Mouse (Mus musculus): Measurements from ENCODE around the gene Phldb2. TPM values are rescaled to one million over a fixed set of nuclear protein-coding genes. Genes with fewer than 3 reads are reported as not detected.

Phldb2 gene
- polyA plus RNA-seq, 1 experiment from 2014 or later = 9.8 TPM

DNA sequence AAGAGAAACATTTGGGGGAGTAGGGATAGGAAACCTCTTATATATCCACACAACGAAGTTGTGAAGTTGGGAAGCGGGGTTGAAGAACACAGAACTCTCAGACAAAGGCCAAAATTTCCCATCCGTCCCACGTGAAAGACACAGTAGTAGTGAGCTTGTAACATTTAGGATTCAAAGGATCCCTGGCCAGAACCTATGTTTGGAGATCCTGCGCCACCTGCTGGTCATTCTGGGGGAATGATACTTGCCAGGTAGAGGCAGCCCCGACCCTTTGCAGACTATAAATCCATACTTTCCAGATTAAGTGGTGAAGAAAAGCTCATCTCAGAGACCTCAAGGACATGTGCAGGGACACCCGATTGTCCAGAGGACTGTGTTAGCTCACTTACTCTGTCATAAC lies 14.1 kb upstream of the Phldb2 start:
- ATAC-seq = peak; percentile 78

DNA sequence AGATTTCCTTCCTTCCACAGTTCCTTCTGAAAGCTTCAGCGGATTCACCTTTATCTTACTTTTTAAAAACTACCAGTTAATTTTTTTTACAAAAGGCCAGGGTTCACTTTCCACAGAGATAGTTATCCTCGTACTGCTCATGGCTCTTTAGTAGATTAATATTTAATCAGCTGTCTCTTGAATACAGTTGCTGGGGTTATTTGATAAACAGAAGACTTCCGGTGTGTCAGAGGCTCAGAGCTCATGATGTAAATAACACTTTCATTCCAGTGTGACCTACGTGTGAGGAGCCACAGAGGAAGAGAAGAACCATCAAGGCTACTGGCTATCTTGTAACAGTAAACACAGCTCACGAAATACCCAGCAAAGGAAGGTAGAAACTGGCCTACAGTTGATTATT lies 13.2 kb upstream of the Phldb2 start:
- no peak overlapping the region for H3K4me3 ChIP-seq (ENCODE audit: low read depth, low read length)
- H3K9me3 ChIP-seq (ENCODE audit: low read length) = no peaks in the 10 kb centered on the region
- no peak overlapping the region for H3K9ac ChIP-seq (replicated peaks)
- H3K36me3 ChIP-seq (replicated peaks; ENCODE audit: insufficient read depth, low read length) = peaks cover 3% of the 10 kb centered on the region; the same call in 1 of the 2 replicates
- peak overlapping the region; percentile 60 for H3K27ac ChIP-seq (ENCODE audit: low read depth)
- H3K4me1 ChIP-seq (ENCODE audit: insufficient read depth) = 0 out of 2 replicates have a peak, but pooled peaks cover 5% of the 10 kb centered on the region
- no peaks in the 10 kb centered on the region for H3K27me3 ChIP-seq (ENCODE audit: insufficient read depth, low read length)
- peak; percentile 11; the same call in 1 of the 2 replicates for TF ChIP-seq EP300 (IDR thresholded peaks at IDR 0.05; ENCODE audit: low read depth)
- TF ChIP-seq CTCF (IDR thresholded peaks at IDR 0.05; ENCODE audit: low read depth) = no peak
- no peak for ATAC-seq
- DNase-seq = no peak
- 0 out of 2 replicates have a peak overlapping the region, but pooled peaks have one; percentile 9 for H3K4me2 ChIP-seq (ENCODE audit: low read depth, low read length)
- WGBS (ENCODE audit: insufficient replicate concordance) = 42% methylated on average over 5 of the region's 5 CpGs

More for the DNA sequence above, 14.1 kb upstream of the Phldb2 start:
- H3K4me3 ChIP-seq (ENCODE audit: low read depth, low read length) = no peak overlapping the region
- TF ChIP-seq CTCF (IDR thresholded peaks at IDR 0.05; ENCODE audit: low read depth) (peak; percentile 87), EP300 (IDR thresholded peaks at IDR 0.05; ENCODE audit: low read depth) (no peak)
- H3K27ac ChIP-seq (ENCODE audit: low read depth) = peak overlapping the region; percentile 60
- 0 out of 2 replicates have a peak, but pooled peaks cover 3% of the 10 kb centered on the region for H3K4me1 ChIP-seq (ENCODE audit: insufficient read depth)
- no peaks in the 10 kb centered on the region for H3K9me3 ChIP-seq (ENCODE audit: low read length)
- no peak overlapping the region for H3K9ac ChIP-seq (replicated peaks)
- 0 out of 2 replicates have a peak overlapping the region, but pooled peaks have one; percentile 9 for H3K4me2 ChIP-seq (ENCODE audit: low read depth, low read length)
- no peaks in the 10 kb centered on the region for H3K27me3 ChIP-seq (ENCODE audit: insufficient read depth, low read length)
- peak; percentile 74 for DNase-seq
- H3K36me3 ChIP-seq (replicated peaks; ENCODE audit: insufficient read depth, low read length) = peaks cover 3% of the 10 kb centered on the region
- WGBS (ENCODE audit: insufficient replicate concordance) = 12% methylated on average over 7 of the region's 7 CpGs

DNA sequence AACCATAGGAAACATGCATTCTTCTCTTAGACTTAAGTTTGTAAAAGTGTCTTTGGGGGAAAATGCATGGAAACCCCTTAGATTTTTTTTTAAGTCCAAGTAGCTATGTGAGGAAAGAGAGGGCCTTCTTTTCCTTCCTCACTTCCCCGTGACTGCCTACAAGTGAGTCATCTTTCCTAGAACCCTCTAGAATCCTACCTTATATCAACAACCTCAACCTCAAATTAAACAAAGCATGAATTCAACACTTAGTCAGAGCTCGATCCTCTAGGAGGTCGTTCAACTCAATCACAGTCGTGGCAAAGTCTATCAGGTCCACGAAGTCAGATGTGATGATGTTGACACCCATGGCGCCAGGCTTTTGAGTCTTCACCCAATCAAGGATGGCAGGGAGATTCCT lies 11.4 kb upstream of the Phldb2 start:
- TF ChIP-seq CTCF (IDR thresholded peaks at IDR 0.05; ENCODE audit: low read depth) (no peak), EP300 (IDR thresholded peaks at IDR 0.05; ENCODE audit: low read depth) (no peak)
- 0 out of 2 replicates have a peak, but pooled peaks cover 5% of the 10 kb centered on the region for H3K4me1 ChIP-seq (ENCODE audit: insufficient read depth)
- H3K9ac ChIP-seq (replicated peaks) = no peak overlapping the region
- DNase-seq = no peak
- H3K4me2 ChIP-seq (ENCODE audit: low read depth, low read length) = no peak overlapping the region
- 70% methylated on average over 6 of the region's 6 CpGs for WGBS (ENCODE audit: insufficient replicate concordance)
- H3K27me3 ChIP-seq (ENCODE audit: insufficient read depth, low read length) = no peaks in the 10 kb centered on the region
- peaks cover 3% of the 10 kb centered on the region; the same call in 1 of the 2 replicates for H3K36me3 ChIP-seq (replicated peaks; ENCODE audit: insufficient read depth, low read length)
- ATAC-seq = no peak
- no peaks in the 10 kb centered on the region for H3K9me3 ChIP-seq (ENCODE audit: low read length)
- H3K4me3 ChIP-seq (ENCODE audit: low read depth, low read length) = no peak overlapping the region
- H3K27ac ChIP-seq (ENCODE audit: low read depth) = no peak overlapping the region

DNA sequence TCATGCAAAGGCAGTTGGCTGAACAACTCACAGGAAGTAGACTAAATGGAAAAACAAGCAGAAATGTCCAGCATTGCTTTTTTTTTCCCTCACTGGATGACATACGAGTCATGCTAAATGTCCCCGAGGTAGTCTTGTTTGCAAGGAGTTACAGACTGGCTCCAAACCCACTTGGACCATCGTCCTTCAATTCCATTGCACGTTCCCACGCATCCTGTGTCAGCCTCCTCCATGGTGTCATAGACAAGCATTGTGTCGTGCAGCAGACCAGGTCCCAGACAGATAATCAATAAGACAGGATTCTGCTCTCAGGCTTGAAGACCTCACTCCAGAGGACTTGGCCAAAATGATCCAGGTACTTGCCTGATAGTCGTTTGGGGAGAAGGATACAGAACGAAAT lies 10.4 kb upstream of the Phldb2 start:
- no peak for ATAC-seq
- 0 out of 2 replicates have a peak, but pooled peaks cover 5% of the 10 kb centered on the region for H3K4me1 ChIP-seq (ENCODE audit: insufficient read depth)
- no peak for TF ChIP-seq EP300 (IDR thresholded peaks at IDR 0.05; ENCODE audit: low read depth)
- TF ChIP-seq CTCF (IDR thresholded peaks at IDR 0.05; ENCODE audit: low read depth) = no peak
- H3K4me2 ChIP-seq (ENCODE audit: low read depth, low read length) = no peak overlapping the region
- no peak for DNase-seq
- 61% methylated on average over 8 of the region's 8 CpGs for WGBS (ENCODE audit: insufficient replicate concordance)
- H3K27me3 ChIP-seq (ENCODE audit: insufficient read depth, low read length) = no peaks in the 10 kb centered on the region
- no peak overlapping the region for H3K27ac ChIP-seq (ENCODE audit: low read depth)
- H3K36me3 ChIP-seq (replicated peaks; ENCODE audit: insufficient read depth, low read length) = peaks cover 3% of the 10 kb centered on the region; the same call in 1 of the 2 replicates
- no peak overlapping the region for H3K4me3 ChIP-seq (ENCODE audit: low read depth, low read length)
- no peak overlapping the region for H3K9ac ChIP-seq (replicated peaks)
- H3K9me3 ChIP-seq (ENCODE audit: low read length) = no peaks in the 10 kb centered on the region

DNA sequence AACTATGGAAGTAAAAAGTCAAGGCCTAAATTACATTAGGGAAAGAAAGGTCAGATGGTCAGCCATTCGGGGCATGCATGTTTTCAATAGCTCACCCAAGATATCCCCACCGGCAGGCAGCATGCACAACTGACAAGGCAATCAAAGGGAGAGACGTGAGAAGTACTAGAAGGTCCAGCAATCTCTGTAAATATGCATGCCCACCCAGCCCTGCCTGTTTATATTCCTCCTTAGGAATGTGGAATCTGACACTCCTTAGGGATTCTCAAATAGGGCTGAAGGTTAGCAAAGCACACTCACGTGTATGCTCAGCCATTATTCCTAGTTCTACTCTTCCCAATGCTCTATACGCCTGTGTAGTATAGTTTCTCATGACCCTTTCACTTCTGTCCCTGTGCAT lies 9.7 kb upstream of the Phldb2 start:
- 54% methylated on average over 5 of the region's 5 CpGs for WGBS (ENCODE audit: insufficient replicate concordance)
- ATAC-seq (no peak), DNase-seq (no peak)
- Histone ChIP-seq H3K4me2 (ENCODE audit: low read depth, low read length) (no peak overlapping the region), H3K36me3 (replicated peaks; ENCODE audit: insufficient read depth, low read length) (peaks cover 3% of the 10 kb centered on the region; the same call in 1 of the 2 replicates), H3K4me3 (ENCODE audit: low read depth, low read length) (no peak overlapping the region), H3K4me1 (ENCODE audit: insufficient read depth) (0 out of 2 replicates have a peak, but pooled peaks cover 5% of the 10 kb centered on the region), H3K27me3 (ENCODE audit: insufficient read depth, low read length) (no peaks in the 10 kb centered on the region), H3K9ac (replicated peaks) (no peak overlapping the region), H3K9me3 (ENCODE audit: low read length) (no peaks in the 10 kb centered on the region), H3K27ac (ENCODE audit: low read depth) (no peak overlapping the region)
- TF ChIP-seq EP300 (IDR thresholded peaks at IDR 0.05; ENCODE audit: low read depth) = no peak
- no peak for TF ChIP-seq CTCF (IDR thresholded peaks at IDR 0.05; ENCODE audit: low read depth)

DNA sequence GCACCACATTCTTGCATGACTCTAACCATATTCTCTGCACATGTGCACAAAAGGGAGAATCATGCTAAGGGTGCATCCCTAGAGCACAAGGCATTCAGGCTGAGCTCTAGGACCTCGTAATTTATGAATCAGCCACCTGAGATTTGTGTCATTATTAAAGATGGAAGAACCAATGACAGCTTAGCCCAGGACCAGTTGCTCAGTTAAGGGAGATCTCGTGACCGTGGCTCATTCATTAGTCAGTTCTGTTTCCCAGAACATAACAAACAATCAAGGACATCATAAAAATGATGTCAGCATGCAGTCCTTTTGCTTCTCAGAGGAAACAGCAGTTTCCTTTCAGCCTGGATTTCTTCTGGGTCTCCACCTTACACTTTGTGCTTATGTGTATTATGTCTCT lies 7.6 kb upstream of the Phldb2 start:
- peaks cover 3% of the 10 kb centered on the region; the same call in 1 of the 2 replicates for H3K36me3 ChIP-seq (replicated peaks; ENCODE audit: insufficient read depth, low read length)
- H3K27me3 ChIP-seq (ENCODE audit: insufficient read depth, low read length) = no peaks in the 10 kb centered on the region
- H3K4me2 ChIP-seq (ENCODE audit: low read depth, low read length) = no peak overlapping the region
- H3K4me1 ChIP-seq (ENCODE audit: insufficient read depth) = 0 out of 2 replicates have a peak, but pooled peaks cover 2% of the 10 kb centered on the region
- no peak overlapping the region for H3K4me3 ChIP-seq (ENCODE audit: low read depth, low read length)
- H3K27ac ChIP-seq (ENCODE audit: low read depth) = no peak overlapping the region
- WGBS (ENCODE audit: insufficient replicate concordance) = 64% methylated on average over 3 of the region's 3 CpGs
- no peak overlapping the region for H3K9ac ChIP-seq (replicated peaks)
- ATAC-seq = no peak
- no peaks in the 10 kb centered on the region for H3K9me3 ChIP-seq (ENCODE audit: low read length)
- TF ChIP-seq CTCF (IDR thresholded peaks at IDR 0.05; ENCODE audit: low read depth) (no peak), EP300 (IDR thresholded peaks at IDR 0.05; ENCODE audit: low read depth) (no peak)
- no peak for DNase-seq

Data from liver, postnatal 0 days (tissue).